19 mouse cellular contexts compared by ENCODE assay signal in the genomic region with DNA sequence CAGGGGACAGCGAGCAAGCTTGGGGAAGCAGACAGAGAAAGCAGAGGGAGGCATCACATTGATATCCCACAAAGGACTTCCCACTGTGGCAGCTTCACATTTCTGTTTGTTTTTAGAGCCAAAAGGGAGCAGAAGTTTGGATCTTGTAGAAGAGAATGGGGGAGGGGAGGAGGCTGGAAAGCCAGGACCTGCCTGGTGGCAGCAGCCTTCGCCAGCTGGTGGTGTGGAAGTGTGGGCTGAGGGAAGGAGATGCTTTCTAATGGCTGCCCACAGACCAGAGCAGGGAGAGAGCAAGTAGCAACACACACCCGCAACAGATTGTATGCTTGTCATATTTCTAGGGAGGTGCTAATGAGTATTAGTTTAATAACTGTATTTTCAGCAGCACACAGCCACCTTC.
A peak's percentile ranks its signal among the peaks of the same experiment; 100 is the strongest.
DNase-seq lines count a peak whose midpoint lies in the region; ATAC-seq lines count a peak whose summit lies in the region.
"Had no signal": no experiment of that assay in that cellular context is flagged by ENCODE, and none has a peak within 500 bp of the region (broad histone marks: within the 10 kb centered on the region; RNA-seq: fewer than 3 reads in every experiment).

No protein-coding gene starts in this region.

- 79% methylated on average over 3 of the region's 3 CpGs for WGBS in midbrain, embryonic 15.5 days

- no peaks in the 10 kb centered on the region for H3K9me3 ChIP-seq in midbrain, embryonic 15.5 days
- H3K9me3 ChIP-seq: hindbrain, embryonic 15.5 days had no signal

- no peaks in the 10 kb centered on the region for H3K36me3 ChIP-seq in midbrain, embryonic 15.5 days (replicated peaks)
- H3K36me3 ChIP-seq: embryonic facial prominence, embryonic 10.5 days; heart, embryonic 15.5 days; hindbrain, embryonic 15.5 days had no signal

- H3K4me3 ChIP-seq in midbrain, embryonic 15.5 days, result no peak overlapping the region
- H3K4me3 ChIP-seq: embryonic facial prominence, embryonic 10.5 days; forebrain, embryonic 13.5 days; heart, adult 2 months; heart, embryonic 15.5 days; hindbrain, embryonic 15.5 days had no signal

- H3K27me3 ChIP-seq in midbrain, embryonic 15.5 days (replicated peaks), result no peaks in the 10 kb centered on the region
- H3K27me3 ChIP-seq: forebrain, embryonic 13.5 days; heart, embryonic 15.5 days; hindbrain, embryonic 15.5 days had no signal

- no peak overlapping the region for H3K9ac ChIP-seq in midbrain, embryonic 15.5 days
- H3K9ac ChIP-seq: forebrain, embryonic 13.5 days; forebrain, postnatal 0 days; heart, embryonic 15.5 days; hindbrain, embryonic 15.5 days had no signal

- intact Hi-C loops in left cerebral cortex, postnatal 4 days (cut with DNase I), result no loop called here
- intact Hi-C loops in left cerebral cortex, postnatal 36 days (cut with DNase I), result no loop called here

- no peak overlapping the region for H3K27ac ChIP-seq in midbrain, embryonic 15.5 days
- H3K27ac ChIP-seq: embryonic facial prominence, embryonic 10.5 days; forebrain, embryonic 13.5 days; heart, adult 2 months; heart, embryonic 15.5 days; hindbrain, embryonic 15.5 days had no signal

- ATAC-seq in midbrain, embryonic 15.5 days (replicated peaks), result no peak
- ATAC-seq: forebrain, embryonic 13.5 days; forebrain, postnatal 0 days had no signal

- peak; percentile 58 for DNase-seq in left cerebral cortex, postnatal 4 days
- DNase-seq in left cerebral cortex, postnatal 36 days (ENCODE audit: low spot score in 2 of 2), result no peak
- peak; percentile 43 for DNase-seq in cerebellum, adult 11 months
- peak; percentile 72 for DNase-seq in cerebellum, adult 9-10 months
- peak; percentile 57 to 74 for DNase-seq in cerebellum, postnatal 25 days
- DNase-seq in lung, postnatal 4 days, result no peak
- DNase-seq in ovary, postnatal 10 days (ENCODE audit: low spot score), result no peak
- DNase-seq: adrenal gland, adult 2 months; adrenal gland, postnatal 36 days; forebrain, postnatal 0 days; gastrocnemius, postnatal 14 days; heart, adult 2 months; heart, postnatal 14 days had no signal

- H3K4me2 ChIP-seq in midbrain, embryonic 15.5 days, result no peak overlapping the region
- H3K4me2 ChIP-seq: forebrain, embryonic 13.5 days; heart, embryonic 11.5 days; heart, embryonic 15.5 days; hindbrain, embryonic 15.5 days had no signal

- peaks cover 15% of the 10 kb centered on the region; the same call in 1 of the 2 replicates for H3K4me1 ChIP-seq in midbrain, embryonic 15.5 days
- H3K4me1 ChIP-seq: embryonic facial prominence, embryonic 10.5 days; forebrain, embryonic 13.5 days; heart, embryonic 15.5 days; hindbrain, embryonic 15.5 days had no signal

Comparison
In these comparisons a context has a peak if more than half of its experiments do, and no peak if none do; other contexts are left out.
1. DNase-seq: peak in left cerebral cortex, postnatal 4 days (single experiment), cerebellum, adult 11 months (single experiment), cerebellum, adult 9-10 months (single experiment) and cerebellum, postnatal 25 days (2 of 2); none in left cerebral cortex, postnatal 36 days (0 of 2), lung, postnatal 4 days (0 of 2) and ovary, postnatal 10 days (single experiment).